Mouse (Mus musculus) layer of hippocampus, postnatal 25 days (tissue): ENCODE results near the gene Gpatch8. TPM values are rescaled to one million over a fixed set of nuclear protein-coding genes. Genes with fewer than 3 reads are reported as not detected.
"Not testable (repeated sequence)": the region's sequence is repeated elsewhere in the genome, so short reads cannot be mapped to it uniquely, and the experiment has no call there.

Source experiments
- DNase-seq, 2 experiments: peaks; one replicate each; pipeline ENCODE4 v3.0.0; 2022; ENCODE audit warnings: mixed read lengths in 2 of 2, low spot score in 1 of 2; ENCODE audit errors: extremely low spot score in 1 of 2
- total RNA-seq, 2 experiments: library from RNA; stranded (reverse); gene quantifications; 2 replicates each; pipeline ENCODE4 v1.2.3; 2021

Gpatch8 gene
- total RNA-seq, 2 experiments from 2014 or later = 38.3 to 49.4 TPM

GRCm38 (mm10) chr11:102572866-102573663 is 16.9 kb upstream of the Gpatch8 start:
- DNase-seq = peak; percentile 63 to 99

DNA sequence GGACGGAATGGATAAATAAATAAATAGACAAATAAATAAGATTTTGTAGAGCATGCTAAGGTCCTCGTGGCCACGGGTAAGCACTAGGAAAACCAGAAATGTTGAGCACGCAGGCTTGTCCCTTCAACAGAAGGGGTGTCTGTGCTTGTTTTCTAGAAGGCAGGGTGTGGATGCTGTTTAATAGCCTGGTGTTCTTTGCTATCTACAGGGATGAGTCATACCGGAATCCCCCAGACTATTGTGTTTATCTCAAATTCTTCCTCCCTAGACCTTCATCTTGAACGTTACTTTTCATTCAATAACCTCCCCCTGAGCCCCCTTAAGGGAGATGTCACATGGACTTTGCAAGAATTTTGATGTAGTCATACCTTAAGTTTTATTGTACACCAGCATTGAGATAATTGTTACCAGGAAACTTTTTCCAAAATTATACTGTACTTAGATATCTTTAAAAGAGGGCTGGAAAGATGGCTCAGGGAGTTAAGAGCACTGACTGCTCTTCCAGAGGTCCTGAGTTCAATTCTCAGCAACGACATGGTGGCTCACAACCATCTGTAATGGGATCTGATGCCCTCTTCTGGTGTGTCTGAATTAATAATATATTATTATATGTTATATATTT is 12.7 kb upstream of the Gpatch8 start:
- no peak for DNase-seq

- DNase-seq = no peak
Observed at GRCm38 (mm10) chr11:102568191-102568590, 12.0 kb upstream of the Gpatch8 start.

- DNase-seq = no peak
Observed at GRCm38 (mm10) chr11:102567723-102568122, 11.5 kb upstream of the Gpatch8 start.

- DNase-seq = no peak
Observed at GRCm38 (mm10) chr11:102567157-102567556, 11.0 kb upstream of the Gpatch8 start.

- DNase-seq = no peak
Observed at GRCm38 (mm10) chr11:102566290-102566689, 10.1 kb upstream of the Gpatch8 start.

- DNase-seq = no peak
Observed at GRCm38 (mm10) chr11:102565741-102566140, 9.5 kb upstream of the Gpatch8 start.

- not testable (repeated sequence) for DNase-seq
Observed at GRCm38 (mm10) chr11:102564952-102565671, 8.9 kb upstream of the Gpatch8 start.

GRCm38 (mm10) chr11:102558704-102559103 is 2.5 kb upstream of the Gpatch8 start:
- DNase-seq = no peak

DNA sequence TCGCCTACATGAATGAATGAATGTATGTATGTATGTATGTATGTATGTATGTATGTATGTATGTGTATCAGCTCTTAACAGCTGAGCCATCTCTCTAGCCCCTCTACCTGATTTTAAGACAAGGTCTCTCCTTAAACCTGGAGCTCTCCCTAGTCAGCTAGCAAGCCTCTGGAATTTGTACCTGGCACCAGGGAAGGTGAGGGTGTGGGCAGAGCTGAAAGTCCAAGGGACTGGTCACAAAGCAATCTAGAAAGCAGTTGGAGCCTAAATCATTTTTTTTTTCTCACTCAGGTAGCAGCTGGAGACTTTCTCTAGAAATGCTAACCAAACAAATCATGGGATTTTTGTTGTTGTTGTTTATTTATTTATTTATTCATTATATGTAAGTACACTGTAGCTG is 1.2 kb upstream of the Gpatch8 start:
- no peak for DNase-seq

DNA sequence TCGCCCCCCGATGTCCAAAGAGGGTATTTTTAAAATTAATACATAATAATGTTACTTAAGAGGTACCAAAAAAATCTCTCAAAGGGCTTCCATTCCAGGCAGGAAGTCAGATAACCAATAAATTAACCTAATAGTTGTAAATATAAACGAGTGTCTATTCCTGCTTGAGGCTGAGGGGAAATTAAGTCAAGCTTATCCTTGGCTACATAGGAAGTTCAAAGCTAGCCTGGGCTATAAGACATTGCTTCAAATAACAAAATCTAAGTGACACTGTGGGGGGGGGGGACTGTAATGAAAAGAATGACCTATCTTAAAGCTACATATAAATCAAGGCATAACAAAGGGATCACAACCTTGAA is 503 bp upstream of the Gpatch8 start:
- no peak for DNase-seq

DNA sequence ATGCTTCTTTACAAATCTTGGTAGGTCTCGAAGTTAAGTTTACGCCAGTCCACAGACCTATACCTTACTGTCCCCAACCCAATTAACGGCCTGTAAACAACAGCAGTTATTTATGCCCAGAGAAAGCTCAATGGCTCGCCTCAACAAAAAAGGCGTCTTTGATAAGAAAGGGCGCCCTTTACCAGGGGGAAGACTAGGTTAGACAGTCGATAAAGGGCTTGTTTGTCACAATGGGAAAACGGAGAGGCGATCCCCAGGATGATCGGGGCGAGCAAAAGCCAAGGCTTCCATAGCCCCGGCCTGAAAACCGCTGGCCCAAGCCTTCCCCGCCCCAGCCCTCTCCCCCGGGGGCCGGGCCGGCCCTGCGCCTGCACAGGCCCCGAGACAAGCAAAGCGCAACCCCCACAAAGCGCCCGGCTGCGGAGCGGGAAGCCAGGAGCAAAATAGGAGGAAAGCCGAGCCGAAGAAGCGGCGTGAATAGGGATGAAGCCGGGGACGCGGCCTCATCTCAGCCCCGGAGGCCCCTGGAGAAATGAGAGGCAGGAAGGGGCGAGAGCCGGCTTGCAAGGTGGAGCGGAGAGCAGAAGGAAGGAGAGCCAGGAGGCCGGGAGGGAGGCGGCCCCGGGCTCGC is 677 bp downstream of the Gpatch8 start:
- no peak for DNase-seq

DNA sequence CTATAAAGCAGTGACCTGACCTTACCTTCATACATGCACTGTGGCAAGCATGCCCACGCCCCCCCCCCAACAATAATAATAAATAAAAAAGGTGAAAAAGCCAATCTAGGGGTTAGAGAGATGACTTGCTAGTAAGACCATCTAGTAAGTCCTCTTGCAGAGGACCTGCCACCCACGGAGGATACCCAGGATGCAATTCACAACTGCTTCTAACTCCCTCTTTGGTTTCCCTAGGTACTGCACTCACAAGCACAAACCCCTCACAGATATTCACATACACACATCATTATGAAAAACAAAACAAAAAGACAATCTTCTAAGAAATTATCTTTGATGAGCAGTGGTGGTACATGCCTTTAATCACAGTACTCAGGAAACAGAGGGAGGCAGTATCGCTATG is 4.1 kb downstream of the Gpatch8 start:
- DNase-seq = no peak

DNA sequence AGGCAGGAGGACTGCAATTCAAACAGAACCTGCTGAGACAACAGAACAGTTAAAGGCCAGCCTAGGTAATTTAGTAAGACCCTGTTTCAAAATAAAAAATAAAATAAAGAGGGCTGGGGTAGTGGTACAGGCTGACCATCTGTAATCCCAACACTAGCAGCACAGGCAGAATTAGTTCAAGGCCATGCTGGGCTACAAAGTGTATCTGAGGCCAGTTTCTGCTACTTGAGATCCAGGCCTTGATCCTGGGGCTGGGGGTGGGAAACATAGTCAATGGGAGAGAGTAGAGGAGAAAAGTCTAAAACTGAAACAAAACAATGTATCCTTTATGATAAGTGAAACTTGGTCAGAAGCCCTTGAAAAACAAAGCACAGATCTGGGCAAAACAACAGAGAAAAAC is 5.0 kb downstream of the Gpatch8 start:
- no peak for DNase-seq

- no peak for DNase-seq
Observed at GRCm38 (mm10) chr11:102541471-102541870, 14.7 kb downstream of the Gpatch8 start.

GRCm38 (mm10) chr11:102540286-102540685 is 15.9 kb downstream of the Gpatch8 start:
- DNase-seq = not testable (repeated sequence)

DNA sequence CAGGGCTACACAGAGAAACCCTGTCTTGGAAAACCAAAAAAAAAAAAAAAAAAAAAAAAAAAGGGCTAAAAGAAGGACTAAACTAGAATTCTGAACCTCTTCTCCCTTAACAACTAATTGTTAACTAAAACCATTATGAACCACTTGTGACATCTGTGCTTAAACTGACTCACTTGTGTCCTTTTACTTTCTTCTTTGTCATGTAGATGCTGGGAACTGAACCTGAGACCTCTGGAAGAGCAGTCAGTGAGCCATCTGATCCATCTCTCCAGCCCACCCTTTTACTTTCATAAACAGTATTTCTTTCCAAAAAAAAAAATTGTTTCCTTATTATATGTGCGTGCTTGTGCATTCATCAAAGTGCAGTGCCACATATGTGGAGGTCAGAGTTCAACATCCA is 16.5 kb downstream of the Gpatch8 start:
- no peak for DNase-seq

DNA sequence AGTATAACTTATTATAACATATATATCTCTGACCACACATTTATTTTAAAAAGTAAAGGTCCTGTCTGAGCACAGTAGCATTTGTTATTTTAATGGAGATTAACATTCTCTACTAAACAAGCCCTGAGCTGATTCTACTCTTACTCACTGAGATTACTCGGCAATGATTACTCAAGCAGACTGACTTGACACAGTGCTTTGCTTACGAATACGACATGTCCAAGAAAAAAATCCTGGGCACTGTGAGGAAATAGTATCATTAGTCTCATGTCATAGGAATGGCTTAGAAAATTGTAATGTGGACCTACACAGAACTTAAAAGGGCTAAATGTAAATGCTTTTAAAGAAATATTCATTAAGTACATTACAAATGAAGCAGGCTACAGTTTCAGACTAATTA is 20.0 kb downstream of the Gpatch8 start:
- DNase-seq = no peak

DNA sequence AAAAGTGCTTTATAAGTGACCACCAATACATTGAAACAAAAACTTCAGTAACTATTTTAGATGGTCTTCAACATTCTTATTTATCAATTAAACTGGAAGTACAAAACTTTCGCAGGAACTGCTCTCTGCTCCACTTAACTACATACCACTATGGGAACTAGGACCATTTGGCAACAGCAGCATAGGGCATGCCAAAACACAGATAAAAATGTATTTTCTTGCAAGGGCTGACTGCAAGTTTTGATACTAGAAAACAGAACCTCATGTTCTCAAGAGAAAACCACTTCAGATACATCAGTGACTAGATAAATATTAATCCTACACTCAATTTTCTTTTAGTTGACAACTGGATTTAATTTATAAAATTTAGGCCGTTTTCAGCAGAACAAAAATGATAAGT is 22.1 kb downstream of the Gpatch8 start:
- DNase-seq = no peak

DNA sequence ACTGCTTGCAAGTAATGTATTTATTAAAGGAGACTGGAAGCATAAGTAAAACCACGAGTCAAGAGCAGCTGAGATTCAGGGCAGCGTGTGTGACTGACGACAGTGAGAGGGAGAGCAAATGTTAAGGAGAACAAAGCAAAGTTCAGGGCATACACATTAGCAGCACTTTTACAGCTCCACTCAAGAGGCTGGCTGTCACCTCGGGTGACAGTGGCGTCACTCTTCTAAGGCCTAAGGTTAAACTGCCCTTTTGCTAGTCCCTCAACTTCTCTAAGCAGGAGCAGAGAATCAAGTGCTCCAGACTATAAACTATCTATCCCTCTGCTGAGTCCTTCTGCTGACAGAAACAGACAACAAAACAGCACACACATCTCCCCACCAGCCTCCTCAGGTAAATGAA is 24.8 kb downstream of the Gpatch8 start:
- no peak for DNase-seq

DNA sequence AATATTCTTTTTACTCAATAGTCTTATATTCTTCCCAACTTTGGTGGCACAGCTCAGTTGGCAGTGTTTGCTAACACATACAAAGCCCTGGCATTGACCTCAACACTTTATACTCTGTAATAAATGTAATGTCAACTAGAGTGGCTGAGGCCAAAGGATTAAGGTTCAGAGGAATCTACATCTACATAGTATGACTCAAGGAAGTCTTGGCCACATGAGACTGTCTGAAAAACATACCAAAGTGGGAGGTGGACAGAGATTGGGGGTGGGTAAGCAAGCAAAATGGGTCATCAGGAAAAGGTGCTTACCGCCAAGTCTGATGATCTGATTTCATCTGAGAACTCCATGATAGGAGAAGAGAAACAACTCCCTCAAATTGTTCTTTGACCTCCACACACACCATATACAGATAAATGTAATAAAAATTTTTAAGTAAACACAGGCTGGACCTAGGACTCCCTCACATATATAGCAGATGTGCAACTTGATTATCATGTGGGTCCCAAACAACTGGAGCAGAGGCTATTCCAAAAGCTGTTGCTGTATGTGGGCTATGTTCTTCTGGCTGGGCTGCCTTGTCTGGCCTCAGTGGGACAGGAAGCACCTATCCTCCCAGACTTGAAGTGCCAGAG is 41.3 kb downstream of the Gpatch8 start:
- no peak for DNase-seq
